Mouse (Mus musculus): ENCODE data around the gene Bri3.

Bri3 gene

DNA sequence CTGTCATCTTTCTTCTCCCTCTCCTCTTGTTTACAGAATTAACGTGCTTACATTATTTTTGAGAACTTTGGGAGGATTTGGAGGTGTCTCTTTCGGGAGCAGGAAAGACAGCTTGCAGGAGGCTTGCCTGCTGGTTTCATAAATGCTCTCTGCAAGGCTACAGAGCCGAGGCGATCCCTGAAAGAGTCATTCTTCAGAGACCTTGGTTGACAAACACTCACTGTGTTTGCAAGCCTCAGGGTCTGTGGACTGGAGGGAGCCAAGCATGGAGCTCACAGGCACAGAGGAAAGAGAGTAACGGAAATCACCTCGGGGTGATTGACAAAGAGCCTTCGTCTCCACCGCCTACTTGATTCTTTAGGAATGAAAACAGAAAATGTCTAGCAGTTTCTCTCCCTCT, 175.8 kb downstream of the Bri3 start:
- no peak for DNase-seq (ENCODE audit: low spot score)

- no peak for DNase-seq (ENCODE audit: low spot score)
Observed at GRCm38 (mm10) chr5:144426697-144427096, 182.5 kb downstream of the Bri3 start.

GRCm38 (mm10) chr5:144427861-144428260, 183.6 kb downstream of the Bri3 start:
- DNase-seq (ENCODE audit: low spot score), result no peak

GRCm38 (mm10) chr5:144431481-144431880, 187.2 kb downstream of the Bri3 start:
- DNase-seq (ENCODE audit: low spot score), result no peak

GRCm38 (mm10) chr5:144439286-144440040, 195.2 kb downstream of the Bri3 start:
- no peak for DNase-seq (ENCODE audit: low spot score)

GRCm38 (mm10) chr5:144441831-144442271, 197.6 kb downstream of the Bri3 start:
- DNase-seq (ENCODE audit: low spot score), result no peak

- DNase-seq (ENCODE audit: low spot score), result no peak
Observed at GRCm38 (mm10) chr5:144446475-144447225, 202.4 kb downstream of the Bri3 start.

GRCm38 (mm10) chr5:144447226-144447616, 203.0 kb downstream of the Bri3 start:
- no peak for DNase-seq (ENCODE audit: low spot score)

GRCm38 (mm10) chr5:144447975-144448374, 203.7 kb downstream of the Bri3 start:
- no peak for DNase-seq (ENCODE audit: low spot score)

GRCm38 (mm10) chr5:144452776-144453455, 208.7 kb downstream of the Bri3 start:
- DNase-seq (ENCODE audit: low spot score), result no peak

DNA sequence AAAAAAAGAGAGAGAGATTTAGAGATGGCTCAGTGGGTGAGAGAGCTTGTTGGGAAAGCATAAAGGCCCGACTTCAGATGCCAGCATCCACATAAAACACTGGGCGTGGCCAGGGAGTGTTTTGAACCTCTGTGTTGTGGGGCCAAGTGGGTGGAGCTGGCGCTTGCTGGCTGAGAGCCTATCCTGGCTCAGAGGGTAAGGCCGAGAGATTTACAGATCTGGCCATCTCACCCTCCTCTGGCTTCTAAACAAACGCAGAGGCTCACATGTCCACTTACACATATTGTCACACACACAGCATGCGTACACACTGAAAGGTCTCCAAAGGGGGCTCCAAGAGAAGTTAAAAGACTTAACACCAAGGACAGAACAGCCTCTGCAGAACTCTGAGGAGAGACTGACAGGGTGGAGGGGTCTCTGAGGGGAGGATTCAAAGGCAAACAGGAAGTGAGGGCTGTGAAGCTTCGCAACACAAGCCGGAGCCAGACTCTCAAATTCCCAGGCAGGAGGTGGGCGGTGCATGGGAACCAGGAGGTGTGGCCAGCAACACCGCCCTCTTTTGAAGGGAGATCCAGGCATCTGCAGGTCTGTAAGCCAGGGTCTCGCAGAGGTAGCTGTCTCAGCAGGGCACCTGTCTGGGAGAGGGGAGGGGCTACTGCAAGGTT, 213.5 kb downstream of the Bri3 start:
- DNase-seq (ENCODE audit: low spot score), result peak; percentile 15

GRCm38 (mm10) chr5:144466987-144467386, 222.8 kb downstream of the Bri3 start:
- DNase-seq (ENCODE audit: low spot score), result no peak

DNA sequence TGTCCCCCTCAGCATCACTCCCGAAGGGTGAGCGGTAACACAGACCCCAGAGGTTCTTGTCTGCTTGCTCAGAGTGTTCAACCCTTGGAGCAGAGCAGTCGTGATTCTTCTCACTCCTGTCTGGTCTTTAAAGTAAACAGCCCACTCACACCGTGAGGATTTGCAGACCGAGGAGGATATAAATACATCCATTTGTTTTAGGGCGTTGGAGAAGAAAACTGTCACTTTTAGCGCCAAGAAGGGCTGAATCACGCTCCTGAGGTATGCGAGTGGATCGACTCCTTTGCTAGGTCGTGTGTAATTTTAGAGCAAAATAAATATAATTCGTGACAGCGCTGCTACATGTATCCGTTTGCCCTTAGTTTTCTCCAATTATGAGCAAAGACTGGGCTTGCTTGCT, 228.8 kb downstream of the Bri3 start:
- no peak for DNase-seq (ENCODE audit: low spot score)

DNA sequence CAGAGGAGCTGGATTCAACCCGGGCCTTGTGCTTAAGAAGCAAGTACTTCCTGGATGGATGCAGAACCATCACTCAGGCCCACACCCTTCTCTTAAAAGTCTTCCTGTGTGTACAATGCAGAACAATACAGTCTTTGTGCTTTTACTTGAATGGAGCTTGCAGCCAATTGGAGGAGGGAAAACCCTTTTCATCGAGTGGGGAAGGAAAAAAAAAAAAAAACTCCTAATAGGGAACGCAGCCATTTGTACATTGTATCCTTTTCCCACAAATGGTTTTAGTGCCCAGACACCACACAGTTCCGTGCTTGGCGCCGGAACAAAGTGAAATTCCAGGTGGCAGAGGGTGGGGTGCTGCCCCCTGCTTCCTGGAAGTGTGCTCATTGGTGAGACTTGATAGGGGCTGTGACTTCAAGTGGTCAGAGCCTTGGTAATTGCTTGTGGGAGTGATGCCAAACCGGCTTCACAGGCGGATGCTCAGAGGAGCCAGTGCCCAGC, 235.5 kb downstream of the Bri3 start:
- DNase-seq (ENCODE audit: low spot score), result no peak

DNA sequence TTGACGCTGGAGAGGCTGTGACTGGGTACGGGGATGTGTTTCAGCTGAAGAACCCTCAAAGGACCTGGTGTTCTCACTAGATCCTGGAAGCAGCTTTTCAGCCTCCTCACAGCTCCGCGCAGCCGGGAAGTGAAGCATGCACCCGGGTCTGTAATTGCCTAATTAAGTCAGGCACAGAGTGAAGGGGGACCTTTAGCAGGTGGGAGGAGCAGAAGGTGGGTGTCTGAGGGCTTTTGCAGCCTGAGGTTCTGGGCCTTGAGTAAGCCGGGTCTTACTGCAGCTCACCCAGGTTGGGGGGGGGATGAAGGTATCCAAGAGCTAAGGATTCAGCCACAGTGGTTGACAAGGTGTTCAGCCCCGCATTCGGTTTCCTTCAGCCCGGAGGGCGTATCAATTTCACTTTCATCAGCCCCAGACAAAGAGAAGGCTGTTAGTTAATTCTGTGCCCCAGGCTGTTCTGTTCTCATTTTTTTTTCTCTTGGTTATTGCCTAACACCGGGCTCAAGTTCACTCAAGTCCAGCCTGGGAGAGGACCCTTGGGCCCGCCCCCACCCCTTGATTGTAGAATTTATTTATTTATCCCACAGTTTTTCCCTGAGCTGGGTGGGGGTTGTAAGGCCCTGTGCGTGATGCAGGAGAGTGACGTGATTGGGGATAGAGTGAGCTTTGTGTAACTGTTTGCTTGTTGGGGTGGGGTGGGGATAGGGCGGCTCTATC, 239.6 kb downstream of the Bri3 start:
- no peak for DNase-seq (ENCODE audit: low spot score)

DNA sequence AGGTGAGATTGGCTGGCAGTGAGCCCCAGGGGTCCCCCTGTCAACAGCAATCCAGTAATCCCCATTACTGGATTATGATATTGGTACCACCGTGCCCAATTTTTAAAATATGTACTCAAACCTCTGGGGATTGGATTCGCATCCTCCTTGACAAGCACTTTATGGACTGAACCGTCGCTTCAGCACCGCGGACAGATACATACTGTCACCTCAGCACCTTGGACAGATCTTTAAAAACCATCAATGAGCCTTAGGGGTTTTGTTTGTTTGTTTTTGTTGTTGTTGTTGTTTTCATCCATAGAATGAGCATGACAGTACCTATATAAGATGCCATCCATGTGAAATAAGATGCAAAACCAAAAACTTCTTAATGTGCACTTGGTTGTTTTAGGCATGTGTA, 247.1 kb downstream of the Bri3 start:
- DNase-seq (ENCODE audit: low spot score), result peak; percentile 9

All from urinary bladder, postnatal 14 days (tissue).